Mouse (Mus musculus) heart, adult 2 months (tissue): ENCODE measurements around the gene Noxo1. TPM values are rescaled to one million over a fixed set of nuclear protein-coding genes. Genes with fewer than 3 reads are reported as not detected.
"Not testable (repeated sequence)": the region's sequence is repeated elsewhere in the genome, so short reads cannot be mapped to it uniquely, and the experiment has no call there.

ENCODE experiments used
- DNase-seq, 2 experiments: peaks; one replicate each; pipeline ENCODE4 v3.0.0; 2021
- H3K27ac ChIP-seq: fragments of 200-600 bp; 2 replicates; pipeline ENCODE4 v1.8.1; 2022
- H3K27me3 ChIP-seq: fragments of 200-500 bp; 2 replicates; pipeline ENCODE4 v1.6.1; 2012; ENCODE audit warnings: mild to moderate bottlenecking, low read length, inconsistent platforms, mixed read lengths; ENCODE audit not compliant: control insufficient read depth, insufficient read depth
- H3K36me3 ChIP-seq: fragments of 200-500 bp; 2 replicates; pipeline ENCODE4 v1.6.1; 2012; ENCODE audit warnings: low read length, inconsistent platforms; ENCODE audit not compliant: control insufficient read depth, insufficient read depth
- H3K4me1 ChIP-seq: fragments of 200-500 bp; 2 replicates; pipeline ENCODE4 v1.6.1; 2011; ENCODE audit warnings: low read length; ENCODE audit not compliant: control insufficient read depth, insufficient read depth
- H3K4me3 ChIP-seq: fragments of 200-600 bp; 2 replicates; pipeline ENCODE4 v1.8.1; 2022
- H3K79me2 ChIP-seq: fragments of 200-500 bp; replicated peaks from 2 replicates; pipeline ENCODE4 v1.6.1; 2012; ENCODE audit warnings: mild to moderate bottlenecking, inconsistent platforms, low read length, moderate library complexity, mixed read lengths; ENCODE audit not compliant: control insufficient read depth, insufficient read depth
- H3K9ac ChIP-seq: fragments of 200-500 bp; 2 replicates; pipeline ENCODE4 v1.6.1; 2012; ENCODE audit warnings: low read depth, mild to moderate bottlenecking, control low read depth, inconsistent platforms, low read length, mixed read lengths
- CTCF ChIP-seq: fragments of 200-600 bp; IDR thresholded peaks from 2 replicates; pipeline ENCODE4 v1.8.1; 2022; ENCODE audit warnings: antibody characterized with exemption, mild to moderate bottlenecking, moderate library complexity
- EP300 ChIP-seq: fragments of 200-500 bp; IDR thresholded peaks from 2 replicates; pipeline ENCODE4 v1.6.1; 2011; ENCODE audit warnings: low read depth, low read length, control low read depth; ENCODE audit not compliant: insufficient read depth
- POLR2A ChIP-seq: fragments of 200-500 bp; IDR thresholded peaks from 2 replicates; pipeline ENCODE4 v1.6.1; 2011; ENCODE audit warnings: mild to moderate bottlenecking, low read depth, low read length, control low read depth; ENCODE audit not compliant: insufficient read depth
- WGBS: fragments of 180-500 bp; shearing (Covaris S2); methylation state at CpG from one replicate; pipeline ENCODE4 v1.1.7; 2018; 5-methylcytosine and 5-hydroxymethylcytosine counted together
- intact Hi-C: fragments of 180-260 bp; cut with DNase I; formaldehyde crosslinking; loops from one replicate; pipeline ENCODE4 v1.15.1; 2025
- polyA plus RNA-seq: library from polyadenylated mRNA; depleted of rRNA; stranded (reverse); fragments of >200 nt; gene quantifications from 2 replicates; pipeline ENCODE4 v1.2.3, GENCODE M21; 2012
- total RNA-seq, 2 experiments: library from RNA; stranded (reverse); gene quantifications; 2 replicates each; pipeline ENCODE4 v1.2.3; 2021

Gene Noxo1
- total and polyA plus RNA-seq, 3 experiments = 0.65 to 4.5 (median 1.0) TPM

DNA sequence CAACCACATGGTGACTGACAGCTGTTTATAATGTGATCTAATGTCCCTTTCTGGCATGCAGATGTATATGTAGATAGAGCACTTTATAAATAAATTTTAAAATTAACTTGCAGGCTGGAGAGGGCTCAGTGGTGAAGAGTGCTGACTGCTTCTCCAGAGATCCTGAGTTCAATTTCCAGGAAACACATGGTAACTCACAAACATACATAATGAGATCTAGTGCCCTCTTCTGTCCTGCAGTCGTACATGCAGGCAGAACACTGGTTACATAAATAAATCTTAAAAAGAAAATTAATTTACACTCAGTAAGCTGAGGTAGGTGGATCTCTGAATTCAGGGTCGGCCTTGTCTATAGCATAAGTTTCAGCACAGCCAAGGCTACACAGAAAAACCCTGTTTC lies 12.6 kb downstream of the Noxo1 start:
- no peaks in the 10 kb centered on the region for H3K36me3 ChIP-seq
- H3K9ac ChIP-seq = no peak overlapping the region
- TF ChIP-seq POLR2A (no peak), EP300 (no peak), CTCF (peak; percentile 76)
- H3K4me3 ChIP-seq = no peak overlapping the region
- no peaks in the 10 kb centered on the region for H3K79me2 ChIP-seq
- H3K27ac ChIP-seq = no peak overlapping the region
- intact Hi-C loops = no loop called here
- no peaks in the 10 kb centered on the region; the same call in 1 of the 2 replicates for H3K4me1 ChIP-seq
- H3K27me3 ChIP-seq = no peaks in the 10 kb centered on the region
- WGBS = 26% methylated on average over 2 of the region's 2 CpGs
- no peak for DNase-seq

DNA sequence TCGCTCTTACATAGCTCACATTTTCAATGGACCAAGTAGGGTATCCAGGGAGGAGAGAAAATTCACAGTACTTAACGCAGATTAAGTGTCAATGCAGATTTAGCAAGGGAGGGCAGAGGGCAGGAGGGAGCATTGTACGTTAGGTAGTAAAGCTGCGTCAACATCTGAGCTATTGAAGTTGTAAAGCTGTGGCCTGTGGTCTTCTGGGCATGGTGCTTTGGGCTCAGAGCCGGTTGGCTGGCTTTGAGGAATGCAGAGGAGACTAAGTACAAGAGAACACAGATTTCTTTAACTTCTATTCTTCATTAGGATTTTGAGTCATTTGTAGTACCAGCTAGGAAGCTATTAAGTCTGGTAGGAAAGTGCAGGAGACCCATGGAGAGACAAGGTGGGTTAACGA lies 19.5 kb downstream of the Noxo1 start:
- Histone ChIP-seq H3K9ac (no peak overlapping the region), H3K27ac (no peak overlapping the region), H3K79me2 (no peaks in the 10 kb centered on the region), H3K27me3 (no peaks in the 10 kb centered on the region), H3K4me1 (no peaks in the 10 kb centered on the region), H3K4me3 (no peak overlapping the region), H3K36me3 (no peaks in the 10 kb centered on the region)
- intact Hi-C loops = no loop called here
- no peak for DNase-seq
- 93% methylated on average over 6 of the region's 6 CpGs for WGBS
- no peak for TF ChIP-seq EP300
- TF ChIP-seq POLR2A = no peak

DNA sequence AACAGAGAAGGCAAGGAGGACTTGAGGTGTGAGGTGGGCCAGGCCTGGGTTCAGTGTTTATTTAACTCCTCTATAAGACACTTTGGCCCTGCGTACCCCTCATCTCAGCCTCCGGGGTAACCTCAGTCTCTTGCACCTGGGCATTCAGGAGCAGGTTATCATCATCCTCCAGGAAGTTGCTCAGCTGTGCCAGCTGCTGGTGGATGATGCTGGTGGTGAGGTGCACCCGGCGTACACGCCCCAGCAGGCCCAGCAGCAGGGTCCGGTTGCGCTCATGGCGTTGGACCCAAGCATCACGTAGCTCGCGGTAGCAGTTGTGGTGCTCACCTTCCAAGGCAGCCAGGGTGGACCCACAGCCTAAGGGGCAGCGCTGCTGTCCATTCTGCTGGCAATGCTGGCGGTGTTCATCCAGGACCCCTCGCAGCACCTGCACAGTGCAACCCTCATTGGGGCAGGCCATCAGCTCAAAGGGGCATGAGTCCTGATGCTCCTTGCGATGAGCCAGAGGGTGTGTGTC lies 20.2 kb downstream of the Noxo1 start:
- WGBS = 96% methylated on average over 15 of the region's 15 CpGs
- Histone ChIP-seq H3K4me1 (peaks cover 2% of the 10 kb centered on the region; the same call in 1 of the 2 replicates), H3K27ac (no peak overlapping the region), H3K4me3 (no peak overlapping the region), H3K79me2 (no peaks in the 10 kb centered on the region), H3K27me3 (no peaks in the 10 kb centered on the region), H3K9ac (no peak overlapping the region), H3K36me3 (no peaks in the 10 kb centered on the region; the same call in 1 of the 2 replicates)
- intact Hi-C loops = no loop called here
- TF ChIP-seq EP300 (no peak), CTCF (no peak), POLR2A (no peak)
- no peak for DNase-seq

DNA sequence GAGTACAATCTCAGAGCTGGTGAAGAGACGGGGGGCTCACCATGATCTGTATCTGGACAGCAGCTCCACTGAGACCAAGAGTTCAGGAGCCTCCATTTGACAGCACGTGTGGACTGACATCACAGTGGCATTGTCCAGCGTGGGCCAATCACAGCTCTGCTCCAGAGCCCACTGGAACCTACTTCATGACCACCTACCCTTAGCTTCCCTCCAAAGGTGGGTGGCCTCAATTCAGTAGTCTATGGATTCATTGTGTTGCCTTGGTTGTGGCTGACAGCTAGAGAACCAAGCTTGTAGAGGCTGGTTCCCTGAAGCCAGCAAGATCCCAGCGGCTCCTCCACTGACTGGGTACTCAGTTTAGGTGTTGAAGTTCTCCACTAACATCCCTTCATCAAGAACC lies 21.9 kb downstream of the Noxo1 start, which contains the start of the genes Rnf151 and Rps2:
Gene Rnf151, minus strand, starts transcription at position 121 of the 400 bp plus-strand sequence.
Gene Rps2, plus strand, starts transcription at position 174 of the 400 bp plus-strand sequence.
- Histone ChIP-seq H3K79me2 (no peaks in the 10 kb centered on the region), H3K27me3 (no peaks in the 10 kb centered on the region), H3K27ac (no peak within 1 kb of the TSS), H3K9ac (no peak within 1 kb of the TSS), H3K4me3 (no peak within 1 kb of the TSS), H3K4me1 (peaks cover 5% of the 10 kb centered on the region), H3K36me3 (peaks cover 12% of the 10 kb centered on the region)
- intact Hi-C loops = no loop called here
- DNase-seq = no peak
- 73% methylated on average over 4 of the region's 4 CpGs for WGBS
- TF ChIP-seq EP300 (no peak), POLR2A (no peak), CTCF (no peak)

DNA sequence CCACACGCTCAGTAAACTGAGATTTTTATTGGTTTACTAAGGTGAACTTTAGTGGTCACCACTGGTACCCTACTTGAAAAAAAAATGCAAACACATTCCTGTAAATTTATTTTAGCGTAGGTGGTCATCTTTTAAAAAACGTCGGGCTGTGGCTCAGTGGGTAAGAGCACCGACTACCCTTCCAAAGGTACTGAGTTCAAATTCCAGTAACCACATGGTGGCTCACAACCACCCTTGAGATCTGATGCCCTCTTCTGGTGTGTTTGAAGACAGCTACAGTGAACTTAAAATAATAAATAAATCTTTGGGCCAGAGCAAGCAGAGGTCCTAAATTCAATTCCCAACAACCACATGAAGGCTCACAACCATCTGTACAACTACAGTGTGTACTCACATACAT lies 22.9 kb downstream of the Noxo1 start:
- not testable (repeated sequence) for H3K4me1 ChIP-seq, H3K79me2 ChIP-seq, H3K27me3 ChIP-seq, H3K9ac ChIP-seq, H3K27ac ChIP-seq, DNase-seq
- 66% methylated on average over 5 of the region's 5 CpGs for WGBS
- H3K4me3 ChIP-seq = peak overlapping the region; percentile 74
- 0 out of 2 replicates have a peak, but pooled peaks have one; percentile 6 for TF ChIP-seq CTCF
- H3K36me3 ChIP-seq = peaks cover 12% of the 10 kb centered on the region
- intact Hi-C loops = loop anchor here (1.0 kb wide), 1 partner anchor 12 kb away; the partner anchor contains the start of gene Tbl3

DNA sequence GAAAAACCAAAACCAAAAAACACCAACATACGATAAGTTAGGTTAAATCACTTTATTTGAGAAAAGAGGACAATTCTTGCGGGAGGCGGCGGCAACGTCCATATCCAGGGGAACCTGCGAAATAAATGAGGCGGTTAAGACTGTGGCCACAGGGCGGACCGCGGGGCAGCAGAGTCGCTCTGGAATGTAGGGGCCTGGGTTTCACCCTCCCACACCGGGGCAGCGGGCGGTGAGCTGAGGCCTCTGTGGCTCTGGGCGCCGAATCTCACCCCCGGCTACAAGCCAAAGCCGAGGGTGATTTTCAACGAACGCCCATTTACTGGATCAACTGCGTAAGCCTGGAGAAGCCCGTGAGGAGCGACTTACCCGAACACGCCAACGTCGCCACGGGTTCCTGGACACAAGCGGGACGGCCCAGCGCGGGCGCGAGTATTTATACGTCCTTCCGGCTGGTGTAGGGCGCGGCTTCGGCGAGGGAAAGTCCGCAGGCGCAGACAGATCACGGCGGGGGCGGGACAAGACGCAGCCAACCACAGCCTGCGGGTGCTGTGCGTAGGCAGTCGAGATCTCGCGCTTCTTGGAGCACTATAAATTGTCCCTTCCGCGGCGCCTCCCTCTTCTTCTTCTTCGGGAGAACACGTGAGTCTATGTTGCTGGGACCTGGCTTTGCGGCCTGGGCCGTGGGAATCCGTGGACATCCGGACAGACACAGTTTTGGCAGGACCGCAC lies 23.6 kb downstream of the Noxo1 start:
- peak overlapping the region; percentile 86 for H3K9ac ChIP-seq
- H3K4me1 ChIP-seq = peaks cover 7% of the 10 kb centered on the region
- peak overlapping the region; percentile 74 for H3K4me3 ChIP-seq
- intact Hi-C loops = loop anchor here (1.0 kb wide), 1 partner anchor 12 kb away; the partner anchor contains the start of gene Tbl3
- no peaks in the 10 kb centered on the region for H3K79me2 ChIP-seq
- DNase-seq = peak; percentile 96 to 99
- H3K27me3 ChIP-seq = no peaks in the 10 kb centered on the region
- TF ChIP-seq CTCF (no peak), POLR2A (peak; percentile 99), EP300 (peak; percentile 25; the same call in 1 of the 2 replicates)
- H3K36me3 ChIP-seq = peaks cover 12% of the 10 kb centered on the region
- WGBS = under 1% methylated on average over 61 of the region's 61 CpGs
- peak overlapping the region; percentile 87 for H3K27ac ChIP-seq

DNA sequence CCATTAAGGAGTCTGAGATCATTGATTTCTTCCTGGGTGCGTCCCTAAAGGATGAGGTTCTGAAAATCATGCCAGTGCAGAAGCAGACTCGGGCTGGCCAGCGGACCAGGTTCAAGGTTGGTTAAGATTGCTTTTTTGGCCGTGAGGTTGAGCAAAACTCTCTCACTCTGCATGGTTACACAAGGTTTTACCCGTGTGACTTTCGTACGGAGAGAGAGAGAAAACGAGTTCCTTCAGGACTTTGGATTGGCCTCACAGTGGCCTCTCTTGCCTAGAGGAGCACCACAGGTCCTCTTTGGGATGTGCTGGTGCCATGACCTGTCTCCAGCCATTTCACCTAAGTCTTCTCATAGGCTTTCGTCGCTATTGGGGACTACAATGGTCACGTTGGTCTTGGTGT lies 24.6 kb downstream of the Noxo1 start:
- Histone ChIP-seq H3K36me3 (peaks cover 12% of the 10 kb centered on the region), H3K9ac (peak overlapping the region; percentile 69), H3K27ac (peak overlapping the region; percentile 22), H3K4me3 (peak overlapping the region; percentile 74)
- H3K4me1 ChIP-seq, DNase-seq, H3K79me2 ChIP-seq, intact Hi-C loops, H3K27me3 ChIP-seq: not testable (repeated sequence)
- 1% methylated on average over 11 of the region's 11 CpGs for WGBS
